Mouse (Mus musculus) layer of hippocampus, adult 11-12 months (tissue): ENCODE data around the gene Evc2.

ENCODE experiments used
- DNase-seq: peaks from one replicate; pipeline ENCODE4 v3.0.0; 2022; ENCODE audit warnings: low spot score

The Evc2 gene

DNA sequence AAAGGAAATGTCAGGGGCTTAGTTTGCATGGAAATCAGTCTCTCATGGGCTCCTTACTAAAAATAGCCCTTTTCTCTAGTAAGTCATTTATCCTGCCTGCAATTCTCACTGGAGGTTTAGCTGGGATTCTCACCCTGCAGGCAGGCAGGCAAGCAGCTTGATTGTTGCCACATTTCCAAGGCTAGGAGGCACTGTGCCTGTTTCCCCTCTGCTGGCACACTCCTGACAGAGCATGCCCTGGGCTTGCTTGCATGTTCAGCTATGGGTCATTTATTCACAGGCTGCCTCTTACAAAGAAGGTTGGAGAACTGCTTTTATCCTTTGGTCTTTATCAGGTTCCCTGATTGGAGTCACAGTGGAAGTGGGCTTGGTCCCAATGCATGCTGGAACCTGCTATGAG lies 27.5 kb downstream of the Evc2 start:
- DNase-seq: no peak

DNA sequence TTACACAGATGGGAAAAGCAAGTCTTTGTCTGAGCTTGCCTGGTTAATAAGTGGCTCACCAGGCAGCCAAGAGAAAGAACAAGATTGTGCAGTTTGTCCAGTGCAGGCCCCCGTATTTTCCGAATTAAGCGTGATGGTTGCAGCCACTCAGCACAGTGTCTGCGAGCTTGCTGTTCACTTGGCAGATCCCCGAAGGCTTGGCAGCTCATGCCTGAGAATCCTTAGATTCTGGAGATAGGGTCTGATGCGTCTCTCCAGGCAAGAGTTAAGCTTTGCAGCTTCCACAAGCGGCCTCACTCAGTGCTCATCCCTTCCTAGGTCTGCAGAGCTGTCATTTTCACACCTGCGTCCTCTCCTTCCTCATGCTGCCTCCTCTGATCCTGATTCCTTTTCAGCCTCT lies 30.5 kb downstream of the Evc2 start:
- no peak for DNase-seq

- no peak for DNase-seq
Observed at GRCm38 (mm10) chr5:37377376-37377775, 39.1 kb downstream of the Evc2 start.

GRCm38 (mm10) chr5:37380641-37381040 lies 42.3 kb downstream of the Evc2 start:
- DNase-seq: no peak

GRCm38 (mm10) chr5:37383570-37383969 lies 45.3 kb downstream of the Evc2 start:
- no peak for DNase-seq

- DNase-seq: no peak
Observed at GRCm38 (mm10) chr5:37388646-37389045, 50.3 kb downstream of the Evc2 start.

DNA sequence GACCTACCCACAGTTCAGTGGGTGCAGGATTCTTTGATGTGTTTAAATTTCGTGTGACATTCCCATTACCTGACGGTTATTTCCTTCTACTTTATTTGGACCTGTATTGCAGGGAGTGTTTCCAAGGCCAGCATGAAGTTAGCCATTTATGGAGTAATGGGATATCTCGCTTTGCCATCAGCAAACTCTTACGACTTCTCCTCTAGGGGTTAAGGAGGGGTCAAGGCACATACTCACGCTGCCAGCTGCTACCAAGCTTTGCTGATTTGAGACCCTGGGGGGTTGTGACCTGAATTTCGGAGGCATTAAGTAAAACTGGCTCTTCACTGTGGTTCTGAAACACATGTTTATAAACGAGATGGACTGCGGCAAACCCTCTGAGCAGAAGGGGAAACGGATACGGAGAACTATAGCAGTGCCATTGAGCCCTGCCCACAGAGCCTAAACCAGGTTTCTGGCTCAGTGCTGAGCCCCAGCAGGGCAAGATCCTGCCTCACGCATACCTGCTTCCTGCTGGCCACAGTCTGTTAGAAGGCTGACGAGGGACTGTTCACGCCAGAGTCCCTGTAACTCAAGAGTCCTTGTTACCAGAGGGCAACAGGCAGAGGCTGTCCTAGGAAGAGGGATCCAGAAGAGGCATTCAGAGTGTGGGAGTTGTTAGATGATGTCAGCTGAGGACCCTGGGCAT lies 51.7 kb downstream of the Evc2 start:
- DNase-seq: no peak

GRCm38 (mm10) chr5:37390923-37391322 lies 52.6 kb downstream of the Evc2 start:
- DNase-seq: no peak

- DNase-seq: no peak
Observed at GRCm38 (mm10) chr5:37391901-37392300, 53.6 kb downstream of the Evc2 start.

- DNase-seq: no peak
Observed at GRCm38 (mm10) chr5:37395172-37396030, 57.1 kb downstream of the Evc2 start.

- DNase-seq: no peak
Observed at GRCm38 (mm10) chr5:37419028-37419427, 80.7 kb downstream of the Evc2 start.

DNA sequence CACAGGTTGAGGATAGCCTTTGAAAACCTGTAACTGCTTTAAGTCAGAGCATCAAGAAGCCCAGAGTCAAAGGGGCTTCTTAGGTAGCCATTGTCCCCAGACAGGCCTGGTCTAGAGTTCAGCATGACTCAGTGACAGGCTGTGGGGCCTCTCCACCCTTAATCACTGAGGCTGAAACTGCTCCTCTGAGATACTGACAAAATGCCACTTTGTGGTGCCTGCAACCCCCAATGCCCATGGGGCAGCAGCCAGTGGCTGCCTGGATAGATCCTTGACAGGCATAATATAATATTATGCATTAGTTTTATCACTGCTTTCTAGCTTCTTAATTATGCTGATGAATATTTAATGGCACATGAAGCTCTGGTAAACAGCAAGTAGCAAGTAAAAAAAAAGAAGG lies 88.9 kb downstream of the Evc2 start:
- no peak for DNase-seq

GRCm38 (mm10) chr5:37435417-37435816 lies 97.1 kb downstream of the Evc2 start:
- no peak for DNase-seq

DNA sequence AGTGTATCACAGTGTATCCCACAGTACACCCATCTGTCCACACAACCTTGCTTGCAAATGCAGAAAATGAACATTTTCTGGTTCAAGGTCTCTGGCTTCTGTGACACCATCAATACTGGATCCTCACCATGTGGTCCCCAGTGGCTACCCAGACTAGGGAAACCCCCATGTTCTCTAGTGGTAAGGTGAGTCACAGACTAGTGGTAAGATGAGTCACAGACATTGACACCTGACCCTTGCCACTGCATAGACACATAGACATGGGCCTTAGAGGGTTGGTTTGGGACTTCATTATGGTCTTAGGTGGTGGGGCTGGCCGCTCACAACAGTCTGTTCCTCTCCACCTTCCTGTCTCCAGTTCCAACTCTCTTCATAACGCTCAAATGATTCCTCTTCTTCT lies 104.5 kb downstream of the Evc2 start:
- no peak for DNase-seq

GRCm38 (mm10) chr5:37447546-37447945 lies 109.2 kb downstream of the Evc2 start:
- no peak for DNase-seq

DNA sequence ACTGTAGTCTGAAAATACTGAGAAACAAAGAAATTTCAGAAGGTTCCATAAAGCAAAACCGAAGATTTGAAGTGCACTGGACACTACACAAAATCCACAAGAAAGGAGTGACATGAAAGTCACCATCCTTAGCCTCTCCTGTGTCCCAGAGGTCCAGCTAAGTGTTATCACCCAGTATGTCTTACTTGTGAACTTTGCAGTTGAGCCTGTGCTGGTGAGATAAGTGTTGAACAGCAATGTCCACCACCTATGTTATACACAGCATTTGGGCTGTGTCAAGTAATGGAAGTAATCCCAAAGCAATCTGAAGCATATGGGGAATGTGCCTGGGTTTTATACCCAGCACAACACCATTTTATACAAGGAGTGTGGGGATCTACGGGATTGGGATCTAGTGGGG lies 118.3 kb downstream of the Evc2 start:
- DNase-seq: no peak

- no peak for DNase-seq
Observed at GRCm38 (mm10) chr5:37457191-37457590, 118.9 kb downstream of the Evc2 start.

DNA sequence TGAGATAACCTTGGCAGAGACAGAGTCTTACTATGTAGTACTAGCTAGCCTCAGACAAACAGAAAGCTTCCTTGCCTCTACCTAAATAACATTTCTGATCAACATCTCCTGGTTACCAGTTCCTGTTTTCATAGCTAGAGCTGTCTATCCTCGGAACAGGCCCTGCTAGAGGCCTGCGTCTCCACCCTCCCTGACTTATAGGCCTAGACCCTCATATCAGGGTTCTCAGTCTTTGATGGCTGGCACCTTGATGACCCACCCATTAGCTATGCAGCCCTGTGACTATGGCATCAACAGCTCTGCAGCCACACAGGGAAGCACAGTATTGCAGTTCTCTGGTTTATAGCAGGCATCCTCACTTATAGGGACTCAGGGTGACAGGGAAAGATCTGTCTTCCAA lies 119.5 kb downstream of the Evc2 start:
- DNase-seq: no peak

- DNase-seq: no peak
Observed at GRCm38 (mm10) chr5:37458236-37458635, 119.9 kb downstream of the Evc2 start.

- DNase-seq: peak; percentile 9
Observed at GRCm38 (mm10) chr5:37465461-37465860, 127.2 kb downstream of the Evc2 start.

DNA sequence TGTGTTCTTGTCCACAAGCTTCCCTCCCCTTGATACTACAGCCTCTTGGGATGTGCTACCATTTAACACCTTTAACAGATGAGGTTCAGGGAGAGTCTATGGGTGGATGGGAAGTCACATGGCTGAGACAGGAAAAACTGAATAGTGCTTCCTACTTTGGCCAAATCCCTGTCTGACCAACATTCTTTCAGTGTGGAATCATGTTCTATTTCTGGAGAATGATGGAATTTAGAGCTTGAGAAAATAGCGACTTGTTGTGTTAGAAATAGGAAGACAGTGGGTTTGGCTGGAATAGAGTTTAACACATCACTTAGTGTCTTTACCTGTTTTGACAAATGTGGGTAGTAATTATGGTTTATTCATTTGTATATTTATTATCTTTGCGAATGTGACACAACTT lies 129.3 kb downstream of the Evc2 start:
- no peak for DNase-seq

- no peak for DNase-seq
Observed at GRCm38 (mm10) chr5:37469031-37469430, 130.7 kb downstream of the Evc2 start.

GRCm38 (mm10) chr5:37471584-37471983 lies 133.3 kb downstream of the Evc2 start:
- no peak for DNase-seq
